Mouse (Mus musculus): ENCODE results near the gene Stk16.

Stk16 gene

GRCm38 (mm10) chr1:75210136-75211087, at the start of gene Stk16, which contains the start of gene Glb1l:
Gene Stk16, plus strand, starts transcription at chr1:75210838.
Gene Glb1l, minus strand, starts transcription at chr1:75210813.
- DNase-seq, result peak; percentile 96 to 98

- no peak for DNase-seq
These were observed 42.6 kb upstream of the Stk16 start for GRCm38 (mm10) chr1:75168093-75168471.

GRCm38 (mm10) chr1:75168472-75169464, 41.9 kb upstream of the Stk16 start, which contains the start of gene Zfand2b:
Gene Zfand2b, plus strand, starts transcription at chr1:75168646.
- peak; percentile 96 for DNase-seq

GRCm38 (mm10) chr1:75179334-75180104, 31.1 kb upstream of the Stk16 start:
- peak; percentile 55 for DNase-seq

GRCm38 (mm10) chr1:75180105-75180590, 30.5 kb upstream of the Stk16 start, which contains the start of gene Abcb6:
Gene Abcb6, minus strand, starts transcription at chr1:75180392.
- DNase-seq, result peak; percentile 81 to 83

GRCm38 (mm10) chr1:75180741-75181140, 29.9 kb upstream of the Stk16 start:
- no peak for DNase-seq

GRCm38 (mm10) chr1:75181377-75181870, 29.2 kb upstream of the Stk16 start:
- no peak for DNase-seq

GRCm38 (mm10) chr1:75182160-75182559, 28.5 kb upstream of the Stk16 start:
- no peak for DNase-seq

- peak; percentile 45 to 49 for DNase-seq
These were observed 25.1 kb upstream of the Stk16 start for GRCm38 (mm10) chr1:75185495-75185894.

GRCm38 (mm10) chr1:75187126-75187525, 23.5 kb upstream of the Stk16 start:
- no peak for DNase-seq

GRCm38 (mm10) chr1:75187914-75188483, 22.6 kb upstream of the Stk16 start:
- DNase-seq, result no peak

GRCm38 (mm10) chr1:75190577-75190976, 20.1 kb upstream of the Stk16 start:
- no peak for DNase-seq

- no peak for DNase-seq
These were observed 19.4 kb upstream of the Stk16 start for GRCm38 (mm10) chr1:75191258-75191621.

GRCm38 (mm10) chr1:75191622-75192402, 18.8 kb upstream of the Stk16 start, which contains the start of the genes Ankzf1 and Atg9a:
Gene Ankzf1, plus strand, starts transcription at chr1:75192151.
Gene Atg9a, minus strand, starts transcription at chr1:75192196.
- DNase-seq, result peak; percentile 91 to 92

- DNase-seq, result peak in 1 of 2 experiments; percentile 49
These were observed 18.2 kb upstream of the Stk16 start for GRCm38 (mm10) chr1:75192452-75192851.

- no peak for DNase-seq
These were observed 9.4 kb upstream of the Stk16 start for GRCm38 (mm10) chr1:75201236-75201635.

- DNase-seq, result no peak
These were observed 1.5 kb upstream of the Stk16 start for GRCm38 (mm10) chr1:75208967-75209678.

GRCm38 (mm10) chr1:75211141-75211708, 587 bp downstream of the Stk16 start:
- no peak for DNase-seq

GRCm38 (mm10) chr1:75212542-75212941, 1.9 kb downstream of the Stk16 start:
- no peak for DNase-seq
